Mouse (Mus musculus) layer of hippocampus, adult 8-10 months (tissue): Measurements from ENCODE around the gene Podxl2. TPM values are rescaled to one million over a fixed set of nuclear protein-coding genes. Genes with fewer than 3 reads are reported as not detected.

Experiments
- DNase-seq, 2 experiments: peaks; one replicate each; pipeline ENCODE4 v3.0.0; 2022; ENCODE audit warnings: low spot score in 2 of 2
- total RNA-seq, 4 experiments: library from RNA; stranded (reverse); gene quantifications; 2 replicates each; pipeline ENCODE4 v1.2.4; 2022

Podxl2 gene
- total RNA-seq, result 100 to 1,000 TPM; 160 to 178 (median 170) TPM

- DNase-seq, result peak; percentile 46 to 75
These were observed at the start of gene Podxl2 for GRCm38 (mm10) chr6:88874868-88875508. Gene Podxl2, minus strand, starts transcription at chr6:88875044.

DNA sequence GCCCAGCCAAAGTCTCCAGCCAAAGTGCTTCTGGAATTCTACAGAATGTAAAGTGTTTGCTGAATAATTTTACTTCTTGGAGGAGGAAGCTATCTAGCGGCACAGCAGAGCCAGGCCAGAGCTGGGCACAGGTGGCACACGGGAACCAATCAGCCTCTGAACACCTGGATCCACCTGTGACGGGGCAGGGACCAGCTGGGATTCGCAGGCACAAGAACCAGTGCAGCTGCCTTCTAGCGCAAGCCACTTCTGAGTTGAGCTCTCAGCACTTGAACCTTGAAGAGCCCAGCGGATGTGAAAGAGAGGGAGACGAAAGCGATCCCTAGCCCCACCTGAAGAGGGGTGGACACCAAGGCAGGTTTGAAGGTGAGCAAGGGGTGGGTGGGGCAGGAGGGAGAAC lies 44.0 kb upstream of the Podxl2 start:
- DNase-seq, result no peak

GRCm38 (mm10) chr6:88916153-88916552 lies 41.3 kb upstream of the Podxl2 start:
- peak in 1 of 2 experiments; percentile 55 for DNase-seq

- DNase-seq, result no peak
These were observed 40.7 kb upstream of the Podxl2 start for GRCm38 (mm10) chr6:88915510-88915909.

DNA sequence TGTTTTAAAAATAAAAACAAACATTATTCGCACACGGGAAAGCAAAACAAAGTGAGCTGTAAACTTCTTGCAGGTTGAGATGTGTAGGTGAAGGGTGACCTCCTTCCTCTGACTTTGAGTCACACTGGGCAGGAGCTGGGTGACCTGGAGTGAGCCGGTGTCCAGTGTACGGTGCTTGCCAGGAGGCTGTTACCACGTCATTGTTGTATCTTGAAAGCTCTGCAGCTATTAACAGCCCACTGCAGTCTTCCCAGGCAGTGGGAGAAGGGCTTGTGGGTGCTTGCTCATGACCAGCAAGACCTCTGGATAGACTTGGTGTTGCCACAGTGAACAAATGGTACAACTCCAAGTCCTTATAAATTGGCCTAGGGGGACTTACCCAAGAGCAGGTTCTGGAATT lies 40.0 kb upstream of the Podxl2 start:
- DNase-seq, result no peak

DNA sequence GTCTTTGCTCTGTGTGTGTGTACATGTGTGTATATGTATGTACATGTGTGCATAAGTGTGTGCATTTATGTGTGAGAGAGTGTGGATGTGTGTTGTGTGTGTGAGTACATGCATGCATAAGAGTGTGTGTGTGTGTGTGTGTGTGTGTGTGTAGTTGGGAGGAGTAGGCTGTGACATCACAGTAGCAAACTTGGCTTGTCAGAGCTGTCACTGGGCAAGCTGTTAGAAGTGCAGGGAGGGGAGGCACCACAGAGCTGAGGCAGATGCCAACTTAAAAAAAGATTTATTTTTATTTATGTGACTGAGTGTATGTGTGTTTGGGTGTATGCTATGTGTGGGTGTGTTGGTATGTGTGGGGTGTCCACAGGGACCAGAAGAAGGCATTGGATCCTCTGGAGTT lies 38.6 kb upstream of the Podxl2 start:
- DNase-seq, result no peak

DNA sequence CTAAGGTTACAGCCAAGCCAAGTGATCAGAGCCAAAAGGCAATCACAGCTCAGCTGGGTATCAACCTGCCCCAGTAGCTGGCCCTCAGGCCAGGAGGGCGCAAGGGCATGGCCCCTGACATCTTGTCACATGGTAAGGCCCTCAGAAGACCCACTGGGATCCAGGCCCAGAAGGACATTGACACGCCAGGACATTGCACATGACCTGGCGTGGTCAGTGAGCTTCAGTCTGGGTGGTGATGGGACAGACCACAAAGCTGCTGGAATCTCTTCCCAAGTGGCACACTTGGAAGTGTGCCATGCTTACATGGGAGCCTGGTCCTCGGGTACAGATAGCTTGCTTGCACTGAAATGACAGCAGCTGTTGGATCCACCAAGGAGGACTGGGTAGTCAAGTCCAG lies 38.2 kb upstream of the Podxl2 start:
- DNase-seq, result no peak

DNA sequence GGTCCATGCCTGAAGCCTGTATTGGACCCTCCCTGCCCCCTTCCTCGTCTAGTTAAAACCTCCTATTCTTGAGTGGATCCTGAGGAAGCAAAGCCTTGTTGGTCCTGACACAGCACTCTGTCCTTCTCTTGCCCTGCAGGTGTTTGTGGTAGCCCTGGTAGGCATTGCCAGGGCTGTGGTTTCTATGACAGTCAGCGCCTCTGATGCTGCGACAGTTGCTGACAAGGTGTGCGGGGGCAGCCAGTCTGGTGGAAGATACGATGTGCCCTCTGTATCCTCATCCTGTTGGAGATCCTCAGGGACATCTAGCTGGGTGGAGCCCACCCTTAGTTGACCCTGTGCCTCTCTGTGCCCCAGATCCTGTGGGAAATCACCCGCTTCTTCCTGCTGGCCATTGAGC lies 34.3 kb upstream of the Podxl2 start:
- no peak for DNase-seq

GRCm38 (mm10) chr6:88906369-88907108 lies 31.7 kb upstream of the Podxl2 start:
- peak; percentile 63 to 66 for DNase-seq

DNA sequence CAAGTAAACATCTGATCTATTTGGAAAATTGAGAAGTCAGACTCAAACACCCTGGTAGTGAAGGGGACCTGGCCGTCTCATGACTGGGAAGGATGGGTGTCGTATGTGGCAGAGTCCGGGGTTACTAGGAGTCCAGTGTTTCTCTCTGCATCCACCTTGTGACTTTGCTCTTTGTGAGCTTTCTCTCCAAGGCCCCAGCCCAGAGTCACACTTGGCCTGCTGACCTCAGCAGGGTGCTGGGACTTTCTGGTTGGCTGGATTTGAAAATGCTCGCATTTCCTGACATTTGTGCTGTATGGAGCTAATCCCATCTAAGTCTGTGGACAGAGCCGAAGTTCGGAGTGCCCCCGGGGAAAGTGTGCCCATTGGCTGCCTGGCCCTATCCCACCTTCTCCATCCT lies 30.2 kb upstream of the Podxl2 start:
- DNase-seq, result no peak

- DNase-seq, result no peak
These were observed 29.7 kb upstream of the Podxl2 start for GRCm38 (mm10) chr6:88904456-88904974.

DNA sequence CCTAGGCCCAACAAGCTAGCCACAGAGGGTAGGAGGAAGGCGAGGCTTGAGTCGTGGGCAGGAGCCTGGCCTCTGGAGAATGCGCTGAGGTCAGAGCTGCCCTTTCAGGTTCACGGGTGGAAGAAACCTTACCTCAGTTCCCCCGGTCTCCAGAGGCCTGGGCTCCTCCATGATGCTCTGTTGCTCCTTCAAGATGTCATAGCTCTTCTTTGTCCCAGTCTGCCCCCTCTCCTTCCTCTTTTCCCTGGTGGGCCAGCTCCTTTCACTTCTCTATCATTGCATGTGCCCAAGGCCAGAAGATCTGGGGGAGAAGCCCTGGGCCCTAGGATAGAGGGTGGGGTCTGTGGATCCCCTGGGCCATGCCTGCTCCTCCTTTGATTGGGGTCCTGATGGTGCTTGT lies 28.9 kb upstream of the Podxl2 start:
- no peak for DNase-seq

DNA sequence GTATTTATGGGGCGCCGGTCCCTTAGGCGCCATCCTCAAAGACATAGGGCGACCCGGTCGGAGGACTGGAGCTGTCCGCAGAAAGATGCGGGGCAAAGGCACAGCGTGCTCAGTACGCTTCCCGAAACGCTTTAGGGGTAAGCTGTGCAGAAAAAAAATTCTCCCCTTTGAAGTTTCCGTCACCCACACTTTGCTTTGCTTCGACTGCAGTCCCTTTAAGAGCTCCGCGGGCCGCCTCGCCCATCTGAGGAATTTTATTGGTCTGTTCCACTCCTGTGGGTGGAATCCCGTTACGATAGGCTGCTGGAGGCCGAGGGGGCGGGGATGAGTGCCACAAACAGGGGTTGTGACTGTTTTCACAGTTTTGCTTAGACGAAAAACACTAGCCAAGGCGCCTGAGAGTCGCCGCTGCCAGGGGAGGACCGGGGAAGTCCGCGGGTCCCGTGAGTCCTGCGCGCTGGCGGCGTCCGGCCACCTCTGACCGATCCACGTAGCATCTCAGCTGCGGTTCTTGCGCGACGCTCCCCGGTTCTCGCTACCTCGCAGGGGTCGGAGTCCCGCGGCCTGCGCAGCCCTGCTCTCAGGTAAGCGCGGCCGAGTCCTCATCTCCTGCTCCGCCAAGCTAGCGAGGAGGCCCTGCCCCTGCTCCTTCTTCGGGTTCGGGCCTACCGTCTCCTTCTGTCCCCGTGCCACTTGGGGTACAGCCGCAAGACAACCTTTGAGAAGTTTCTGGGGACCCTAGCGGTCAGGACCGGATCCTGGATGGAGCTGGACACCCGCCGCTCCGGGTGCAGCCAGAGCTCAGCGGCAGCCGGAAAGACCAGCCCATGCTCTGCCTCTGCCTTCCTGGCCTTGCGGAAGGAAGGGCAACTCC lies 27.3 kb upstream of the Podxl2 start, which contains the start of gene Tpra1:
Gene Tpra1 (plus strand): TSS at position 305 of the 874 bp plus-strand sequence.
- peak; percentile 94 for DNase-seq

DNA sequence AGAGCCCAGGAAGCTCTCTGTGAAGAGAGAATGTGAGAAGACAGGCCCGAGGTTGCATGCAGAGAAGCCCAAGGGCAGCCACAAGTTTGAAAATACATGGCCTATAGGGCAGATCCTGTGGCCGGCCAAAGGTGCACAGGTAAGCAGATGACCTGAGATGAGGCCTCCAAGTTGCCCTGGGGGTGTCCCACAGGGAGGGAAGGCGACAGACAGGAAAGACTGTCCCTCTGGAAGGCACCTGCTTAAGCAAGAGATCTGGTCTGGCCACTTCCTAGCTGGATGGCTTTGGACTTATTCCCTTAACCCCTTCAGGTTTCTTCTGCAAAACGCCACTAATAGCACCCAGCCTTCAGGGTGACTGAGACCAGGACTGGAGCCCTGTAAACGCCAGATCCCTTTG lies 26.6 kb upstream of the Podxl2 start:
- DNase-seq, result no peak

DNA sequence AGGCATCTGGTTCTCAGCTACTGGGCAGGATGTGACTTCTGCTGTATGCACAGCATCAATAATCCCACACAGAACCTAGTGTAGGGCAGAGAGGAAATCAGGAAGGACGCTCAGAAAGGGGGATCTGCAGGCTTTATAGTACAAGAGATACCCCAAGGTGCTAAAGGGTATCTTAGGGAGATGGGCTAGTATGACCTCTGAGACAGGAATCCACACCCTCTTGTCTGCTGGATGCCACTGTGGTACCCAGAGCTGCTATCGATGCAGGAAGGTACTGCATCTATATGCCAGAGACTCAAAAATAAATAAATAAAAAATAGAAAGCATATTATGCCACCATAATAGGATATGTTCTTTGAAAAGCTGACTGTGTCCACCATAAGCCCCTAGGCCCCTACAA lies 24.8 kb upstream of the Podxl2 start:
- no peak for DNase-seq

DNA sequence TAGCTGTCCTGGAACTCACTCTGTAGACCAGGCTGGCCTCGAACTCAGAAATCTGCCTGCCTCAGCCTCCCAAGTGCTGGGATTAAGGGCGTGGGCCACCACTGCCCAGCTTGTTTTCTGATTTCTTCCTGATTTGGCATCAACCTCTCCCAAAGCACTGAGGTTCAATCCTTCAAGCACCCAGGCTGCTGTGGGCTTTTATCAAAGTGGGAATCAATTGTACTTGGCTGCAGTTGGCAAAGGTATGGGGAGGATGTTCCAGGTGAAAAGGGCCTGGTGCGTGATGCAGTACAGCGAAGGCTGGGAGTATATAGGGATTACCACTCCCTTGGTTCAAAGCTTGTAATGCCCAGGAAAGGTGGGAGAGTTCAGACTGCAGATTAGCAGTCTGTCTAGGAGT lies 24.2 kb upstream of the Podxl2 start:
- DNase-seq, result no peak

GRCm38 (mm10) chr6:88898534-88899048 lies 23.7 kb upstream of the Podxl2 start, which contains the start of gene Mcm2:
Gene Mcm2, minus strand, starts transcription at chr6:88898780.
- DNase-seq, result peak; percentile 87 to 91

GRCm38 (mm10) chr6:88897246-88897645 lies 22.4 kb upstream of the Podxl2 start:
- DNase-seq, result no peak

- no peak for DNase-seq
These were observed 21.1 kb upstream of the Podxl2 start for GRCm38 (mm10) chr6:88895943-88896342.

DNA sequence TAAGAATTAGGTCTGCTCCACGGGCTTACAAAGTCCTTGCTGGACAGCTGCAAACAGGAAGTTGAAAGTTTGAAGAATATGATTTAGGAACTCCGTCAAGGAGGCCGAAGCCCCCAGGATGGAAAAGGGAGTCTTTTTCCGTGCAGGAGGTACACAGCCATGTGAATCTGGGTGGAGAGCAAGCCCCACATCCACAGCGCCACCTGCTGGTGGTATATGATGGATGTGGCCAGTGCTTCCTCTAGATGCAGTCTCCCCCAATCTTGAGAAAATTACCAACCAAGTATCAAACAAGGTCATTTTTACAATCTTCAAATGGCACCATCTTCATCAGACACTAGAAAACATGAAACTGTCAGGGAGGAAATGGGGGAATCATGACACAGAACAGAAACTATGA lies 18.7 kb upstream of the Podxl2 start:
- DNase-seq, result peak in 1 of 2 experiments; percentile 59

- no peak for DNase-seq
These were observed 16.0 kb upstream of the Podxl2 start for GRCm38 (mm10) chr6:88890832-88891231.
